Mouse (Mus musculus) lung, postnatal 25 days (tissue): ENCODE results near the gene Sept4.

Experiments used
- DNase-seq: peaks from one replicate; pipeline ENCODE4 v3.0.0; 2022; ENCODE audit warnings: low spot score

Sept4 gene

DNA sequence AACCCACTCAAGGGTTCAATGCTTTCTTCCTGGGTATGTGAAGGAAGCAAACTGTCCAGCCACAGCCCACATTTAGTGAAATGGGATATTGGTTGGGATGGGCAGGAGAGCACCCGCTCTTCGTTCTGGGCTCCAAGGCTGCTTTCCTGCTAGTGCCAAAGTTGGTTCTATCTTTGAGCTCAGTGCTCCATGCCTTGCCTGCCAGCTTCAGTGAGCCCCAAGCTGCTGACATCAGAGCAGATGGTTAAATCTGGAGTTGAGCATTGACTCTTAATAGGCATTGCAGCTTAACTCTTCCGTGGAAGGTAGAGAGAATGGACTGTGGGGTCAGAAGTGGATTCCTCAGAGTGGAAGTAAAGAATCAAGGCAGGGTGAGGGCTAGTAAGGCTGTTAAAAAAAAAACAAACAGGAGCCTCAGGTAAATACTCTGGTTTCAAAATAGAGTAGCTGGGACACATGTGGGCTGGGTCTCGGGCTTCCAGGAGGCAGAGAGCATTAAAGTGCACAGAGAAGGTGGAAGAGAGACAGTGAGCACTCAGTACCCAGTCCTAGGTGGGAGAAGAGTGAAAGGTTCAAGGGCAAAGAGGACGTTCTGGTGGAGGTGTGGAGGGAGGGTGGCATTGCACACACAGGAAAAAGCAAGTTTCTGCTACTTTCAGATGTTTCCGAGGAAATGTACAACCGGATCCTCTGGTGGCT, at the start of gene Sept4:
TSS of gene Sept4 (plus strand) at position 649 of the 699 bp plus-strand sequence.
- DNase-seq = no peak

DNA sequence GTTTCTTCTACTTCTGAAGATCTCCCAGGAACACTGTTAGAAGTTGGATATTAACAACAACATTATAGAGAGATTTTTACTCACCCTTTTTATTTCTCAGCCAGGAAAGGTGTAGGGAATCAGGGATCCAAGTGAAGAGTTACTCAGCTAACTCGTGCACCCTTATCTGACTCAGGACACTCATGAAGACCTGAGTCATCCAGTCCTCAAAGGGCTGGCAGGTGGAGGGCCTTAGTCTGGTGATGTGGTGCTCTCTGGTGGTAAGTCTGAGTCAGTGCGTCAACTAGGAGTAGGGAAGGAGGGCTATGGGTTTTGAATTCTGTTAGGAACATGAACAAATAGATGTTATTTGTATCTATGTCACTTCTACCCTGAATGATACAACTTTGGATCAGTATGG, 49.4 kb upstream of the Sept4 start:
- DNase-seq = peak; percentile 58

- no peak for DNase-seq
These were observed 45.2 kb upstream of the Sept4 start for GRCm38 (mm10) chr11:87523466-87523865.

GRCm38 (mm10) chr11:87523967-87524366, 44.7 kb upstream of the Sept4 start:
- no peak for DNase-seq

GRCm38 (mm10) chr11:87524780-87525179, 43.9 kb upstream of the Sept4 start:
- DNase-seq = peak; percentile 7

GRCm38 (mm10) chr11:87527364-87527763, 41.3 kb upstream of the Sept4 start:
- DNase-seq = no peak

DNA sequence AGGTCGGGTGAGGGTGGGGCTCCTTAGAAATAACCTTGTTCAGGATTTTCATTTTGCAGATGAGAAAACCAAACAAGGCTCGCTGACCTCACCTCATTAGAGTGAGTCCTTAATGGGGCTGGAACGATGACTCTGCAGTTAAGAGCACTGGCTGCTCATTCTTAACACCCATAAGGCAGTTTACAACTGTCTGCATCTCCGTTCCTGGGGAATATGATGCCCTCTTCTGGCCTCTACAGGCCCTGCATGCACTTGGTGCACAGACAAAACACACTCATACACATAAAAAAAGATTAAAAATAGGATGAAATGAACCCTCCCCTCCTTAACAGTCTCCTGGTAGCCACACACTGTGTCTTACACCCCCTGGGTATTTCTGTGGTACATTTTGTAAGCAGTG, 40.7 kb upstream of the Sept4 start:
- no peak for DNase-seq

DNA sequence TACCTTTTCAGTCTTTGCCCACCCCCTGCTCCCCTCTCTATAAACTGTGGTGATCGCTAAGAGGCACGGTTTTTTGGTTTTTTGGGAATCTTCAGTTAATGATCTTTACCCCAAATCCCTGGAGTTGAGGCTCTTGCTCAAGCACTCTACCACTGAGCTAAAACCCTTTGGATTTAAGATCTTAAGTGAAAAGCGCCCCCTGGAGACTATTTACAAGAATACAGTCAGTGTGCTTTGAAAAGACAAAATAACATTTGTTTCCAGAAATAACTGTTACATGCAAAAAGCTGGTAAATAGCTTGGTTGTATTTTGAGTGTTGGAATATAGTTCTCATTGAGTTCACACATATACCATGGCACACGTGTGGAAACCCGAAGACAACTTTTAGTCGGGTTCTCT, 37.0 kb upstream of the Sept4 start:
- no peak for DNase-seq

DNA sequence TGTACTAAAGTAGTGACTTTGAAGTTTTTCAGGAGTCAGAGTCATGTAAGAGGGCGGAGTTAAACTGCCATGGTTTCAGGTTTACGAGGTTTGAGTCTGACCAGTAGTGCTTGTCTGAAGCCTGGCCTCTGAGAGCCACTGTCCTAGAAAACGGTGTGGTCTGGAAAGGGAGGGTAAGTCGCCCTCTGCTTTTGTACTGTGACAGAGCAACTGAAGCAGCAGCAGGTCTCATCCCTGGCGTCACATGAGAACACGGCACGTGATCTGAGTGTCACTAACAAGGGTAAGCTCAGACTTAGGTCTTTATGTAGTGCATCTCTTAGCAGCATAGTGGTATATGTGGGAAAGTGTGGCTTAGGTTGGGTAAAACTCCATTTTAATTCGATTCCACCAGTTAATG, 26.4 kb upstream of the Sept4 start:
- no peak for DNase-seq

DNA sequence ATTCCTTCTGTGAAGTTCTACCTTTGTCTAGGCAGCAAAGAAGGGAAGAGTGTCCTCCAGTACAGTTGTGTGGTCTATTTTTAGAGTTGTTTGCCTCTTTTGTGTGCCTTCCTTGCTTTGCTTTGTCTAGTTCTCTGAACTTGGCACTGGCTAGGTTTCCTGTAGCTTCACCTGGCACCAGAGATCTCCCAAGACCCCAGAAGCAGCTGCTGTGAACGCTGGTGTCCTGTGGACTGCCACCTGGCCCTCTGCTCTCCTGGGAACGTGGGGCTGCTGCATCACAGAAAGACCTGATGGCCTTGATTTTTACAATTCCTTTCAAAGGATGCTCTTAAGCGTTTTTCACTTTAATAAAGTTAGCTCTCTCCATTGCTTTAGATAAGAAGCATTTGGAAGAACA, 25.8 kb upstream of the Sept4 start:
- DNase-seq = no peak

- no peak for DNase-seq
These were observed 15.4 kb upstream of the Sept4 start for GRCm38 (mm10) chr11:87553342-87553741.

DNA sequence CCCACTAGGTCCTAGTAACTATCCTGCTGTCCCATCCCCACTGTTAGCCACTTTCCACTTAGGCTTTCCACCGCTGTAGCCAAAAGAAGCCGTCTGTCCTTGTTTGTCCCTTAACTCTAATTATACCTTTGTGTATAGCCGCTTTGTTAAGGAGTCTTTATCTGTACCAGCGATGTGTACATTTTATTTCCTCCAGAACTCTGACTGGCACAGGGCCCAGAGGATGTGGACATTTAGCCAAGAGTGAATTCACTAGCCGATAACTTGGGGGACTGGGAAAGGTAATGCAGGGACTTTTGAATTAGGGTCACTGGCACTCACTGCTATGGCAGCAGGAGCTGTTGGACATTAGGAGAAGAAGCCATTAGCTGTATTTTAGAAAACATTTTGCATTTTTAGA, 14.3 kb upstream of the Sept4 start:
- DNase-seq = peak; percentile 60

- DNase-seq = peak; percentile 48
These were observed 13.5 kb upstream of the Sept4 start for GRCm38 (mm10) chr11:87555106-87555703.

- no peak for DNase-seq
These were observed 7.5 kb upstream of the Sept4 start for GRCm38 (mm10) chr11:87561208-87561607.

- no peak for DNase-seq
These were observed 2.2 kb upstream of the Sept4 start, which contains the start of gene Gm11492 for GRCm38 (mm10) chr11:87566501-87566900. Gm11492 (plus strand) TSS chr11:87566653.

- no peak for DNase-seq
These were observed 2.0 kb downstream of the Sept4 start for GRCm38 (mm10) chr11:87570743-87571142.

GRCm38 (mm10) chr11:87571361-87571950, 2.8 kb downstream of the Sept4 start:
- DNase-seq = no peak

DNA sequence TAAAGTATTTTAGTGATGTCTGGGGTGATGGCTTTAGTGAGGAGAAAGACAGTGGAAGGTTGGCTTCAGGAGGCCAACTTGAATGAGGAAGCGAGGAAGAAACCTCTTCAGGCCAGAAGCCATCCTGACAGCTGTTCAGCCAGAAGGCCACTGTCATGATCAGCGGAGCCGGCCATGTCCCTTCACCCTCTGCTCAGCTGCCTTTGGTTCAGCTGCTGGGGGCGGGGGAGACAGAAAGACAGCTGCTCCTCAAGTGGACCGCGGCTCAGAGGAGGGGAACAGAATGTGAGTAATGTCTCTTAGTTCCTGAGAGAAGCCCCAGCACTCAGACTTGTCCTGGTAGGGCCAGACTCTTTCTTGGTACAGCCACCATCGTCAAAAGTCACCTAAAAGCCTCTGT, 5.0 kb downstream of the Sept4 start:
- DNase-seq = no peak

DNA sequence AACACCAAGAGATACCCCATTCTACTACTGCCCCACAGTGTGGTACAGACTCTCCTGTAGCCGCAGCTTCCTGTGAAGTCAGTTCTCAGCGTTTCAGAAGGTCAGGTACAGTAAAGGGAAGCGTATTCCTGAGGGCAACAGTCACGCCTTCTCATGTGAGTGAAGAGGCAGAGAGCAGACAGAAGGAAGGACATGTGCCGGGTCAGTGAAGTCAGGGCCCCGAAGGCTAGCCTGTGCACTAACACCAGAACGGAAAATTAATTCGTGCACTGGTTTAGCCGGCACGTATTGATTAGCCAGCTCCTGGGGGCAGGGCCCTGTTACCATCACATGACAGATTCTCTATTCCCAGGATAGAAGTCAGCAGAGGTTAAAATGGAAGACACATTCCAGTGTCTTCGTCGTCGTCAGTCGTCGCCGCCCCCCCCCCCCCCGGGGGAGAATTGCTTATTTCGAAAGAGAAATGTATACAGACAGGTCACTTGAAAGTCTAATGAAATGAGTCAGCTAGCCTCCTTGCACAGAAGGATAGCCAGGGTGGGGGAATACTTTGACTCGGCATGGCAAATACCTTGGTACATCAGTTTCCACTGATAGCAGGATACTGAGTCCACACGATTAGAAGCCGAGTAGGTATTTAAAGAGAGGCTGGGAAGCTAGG, 5.9 kb downstream of the Sept4 start:
- no peak for DNase-seq

DNA sequence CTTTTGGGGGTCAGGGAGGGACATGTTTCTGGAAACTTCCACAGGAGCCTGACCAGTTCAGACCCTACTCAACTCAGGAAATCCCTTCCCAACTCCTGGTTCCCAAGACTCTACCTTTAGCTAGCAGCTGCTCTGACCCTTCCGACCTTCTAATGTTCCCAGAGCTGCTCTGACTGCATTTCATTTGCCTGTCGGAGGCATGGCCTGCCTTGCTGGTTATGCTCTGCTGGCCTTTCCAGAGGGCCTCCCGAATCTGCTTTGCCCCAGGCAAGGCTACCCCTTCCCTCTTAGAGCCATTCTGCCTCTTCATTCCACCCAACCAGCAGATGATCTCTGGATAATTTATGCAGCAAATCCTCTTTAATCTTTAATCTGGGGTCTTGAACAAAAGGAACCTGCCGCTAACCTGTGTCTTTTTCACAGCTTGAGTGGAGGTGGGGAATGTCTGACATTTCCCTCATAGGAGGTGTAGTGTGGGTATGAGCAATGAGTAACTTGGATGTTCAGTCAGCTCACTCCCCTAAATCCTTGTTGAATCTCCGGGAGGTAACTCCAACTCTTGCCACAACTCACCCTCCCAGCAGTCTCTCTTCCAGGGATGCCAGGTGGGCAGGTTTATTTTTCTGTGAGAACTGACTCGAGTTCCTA, 9.0 kb downstream of the Sept4 start:
- no peak for DNase-seq

- peak; percentile 55 for DNase-seq
These were observed 9.7 kb downstream of the Sept4 start for GRCm38 (mm10) chr11:87578249-87578962.
